Mouse (Mus musculus) CH12.LX (cell line): ENCODE measurements around the gene Zswim4. TPM values are rescaled to one million over a fixed set of nuclear protein-coding genes. Genes with fewer than 3 reads are reported as not detected.
A peak's percentile ranks its signal among the peaks of the same experiment; 100 is the strongest.

ENCODE experiments used
- DNase-seq: peaks from one replicate; pipeline ENCODE4 v3.0.0-alpha.2; 2013; ENCODE audit errors: extremely low read depth
- H3K27ac ChIP-seq: 2 replicates; pipeline ENCODE4 v1.5.1; 2012; ENCODE audit warnings: low read depth, mild to moderate bottlenecking, control low read depth, moderate library complexity; ENCODE audit not compliant: insufficient read depth
- H3K27me3 ChIP-seq: replicated peaks from 2 replicates; pipeline ENCODE3; 2012; ENCODE audit warnings: inconsistent platforms
- H3K36me3 ChIP-seq, 2 experiments: replicated peaks in 1 of 2; 2 replicates each; pipeline versions ENCODE3 to v1.6.1; 2012; ENCODE audit warnings: inconsistent platforms in 1 of 2, low read length in 1 of 2, mild to moderate bottlenecking in 1 of 2, mixed read lengths in 1 of 2, moderate library complexity in 1 of 2; ENCODE audit not compliant: control insufficient read depth in 1 of 2, insufficient read depth in 1 of 2
- H3K4me1 ChIP-seq, 2 experiments: 2 replicates each; pipeline ENCODE4 v1.6.1; 2012; ENCODE audit warnings: inconsistent platforms in 1 of 2, moderate library complexity in 1 of 2; ENCODE audit not compliant: insufficient read depth in 2 of 2, control insufficient read depth in 1 of 2
- H3K4me2 ChIP-seq: 2 replicates; pipeline ENCODE4 v1.6.1; 2012; ENCODE audit warnings: low read depth, mild to moderate bottlenecking, control low read depth; ENCODE audit not compliant: poor library complexity, insufficient read depth, severe bottlenecking
- H3K4me3 ChIP-seq, 3 experiments: fragments of 150-350 bp in 1 of 3; sonication (generic) in 1 of 3; replicated peaks in 1 of 3; 2 replicates each; pipeline versions ENCODE3 to v1.5.1; 2011 to 2012; ENCODE audit warnings: low read depth in 2 of 3, low read length in 2 of 3, mild to moderate bottlenecking in 2 of 3, moderate library complexity in 2 of 3, control low read depth in 1 of 3, improper control_type of control experiment in 1 of 3, inconsistent platforms in 1 of 3, mixed read lengths in 1 of 3; ENCODE audit not compliant: poor library complexity in 1 of 3
- H3K79me2 ChIP-seq: replicated peaks from 2 replicates; pipeline ENCODE4 v1.6.1; 2012; ENCODE audit warnings: mild to moderate bottlenecking, moderate library complexity; ENCODE audit not compliant: control insufficient read depth, poor library complexity, insufficient read depth, severe bottlenecking; ENCODE audit errors: extremely low read depth
- H3K9ac ChIP-seq: 2 replicates; pipeline ENCODE4 v1.6.1; 2012; ENCODE audit warnings: low read depth, mild to moderate bottlenecking, control low read depth, moderate library complexity; ENCODE audit not compliant: insufficient read depth
- H3K9me3 ChIP-seq: replicated peaks from 2 replicates; pipeline ENCODE3; 2012; ENCODE audit warnings: low read length, inconsistent platforms, mixed read lengths
- BHLHE40 ChIP-seq: IDR thresholded peaks from 2 replicates; pipeline ENCODE4 v1.6.1; 2011; ENCODE audit warnings: mild to moderate bottlenecking, low read depth, low read length, improper control_type of control experiment
- CHD1 ChIP-seq: IDR thresholded peaks from 2 replicates; pipeline ENCODE4 v1.6.1; 2012; ENCODE audit warnings: low read depth, low read length, improper control_type of control experiment, inconsistent platforms
- CHD2 ChIP-seq: IDR thresholded peaks from 2 replicates; pipeline ENCODE4 v1.6.1; 2011; ENCODE audit warnings: low read length, improper control_type of control experiment
- CTCF ChIP-seq, 2 experiments: IDR thresholded peaks in 1 of 2; conservative IDR thresholded peaks in 1 of 2; 2 replicates each; pipeline ENCODE4 v1.5.1; 2011 to 2012; ENCODE audit warnings: low read depth in 2 of 2, low read length in 2 of 2, improper control_type of control experiment in 1 of 2, inconsistent platforms in 1 of 2, mild to moderate bottlenecking in 1 of 2, moderate library complexity in 1 of 2
- E2F4 ChIP-seq: IDR thresholded peaks from 2 replicates; pipeline ENCODE4 v1.6.1; 2011; ENCODE audit warnings: low read depth, low read length, improper control_type of control experiment; ENCODE audit not compliant: insufficient replicate concordance
- ELF1 ChIP-seq: IDR thresholded peaks from 2 replicates; pipeline ENCODE4 v1.6.1; 2014; ENCODE audit warnings: low read depth, mild to moderate bottlenecking, inconsistent platforms, low read length, improper control_type of control experiment
- EP300 ChIP-seq: IDR thresholded peaks from 2 replicates; pipeline ENCODE4 v1.6.1; 2011; ENCODE audit warnings: low read length, improper control_type of control experiment
- ETS1 ChIP-seq: conservative IDR thresholded peaks from 2 replicates; pipeline ENCODE4 v1.6.1; 2012; ENCODE audit warnings: low read depth, mild to moderate bottlenecking, inconsistent platforms, low read length, improper control_type of control experiment, moderate library complexity
- GABPA ChIP-seq: IDR thresholded peaks from 2 replicates; pipeline ENCODE4 v1.6.1; 2012; ENCODE audit warnings: low read depth, low read length, improper control_type of control experiment, inconsistent platforms; ENCODE audit not compliant: insufficient replicate concordance
- HCFC1 ChIP-seq: IDR thresholded peaks from 2 replicates; pipeline ENCODE4 v1.6.1; 2012; ENCODE audit warnings: low read depth, mild to moderate bottlenecking, inconsistent platforms, low read length, improper control_type of control experiment
- IRF4 ChIP-seq: IDR thresholded peaks from 2 replicates; pipeline ENCODE4 v1.6.1; 2014; ENCODE audit warnings: low read depth, mild to moderate bottlenecking, inconsistent platforms, low read length, improper control_type of control experiment
- JUN ChIP-seq: IDR thresholded peaks from 2 replicates; pipeline ENCODE4 v1.6.1; 2011; ENCODE audit warnings: low read depth, mild to moderate bottlenecking, low read length, improper control_type of control experiment, moderate library complexity; ENCODE audit not compliant: insufficient read depth
- JUND ChIP-seq: conservative IDR thresholded peaks from 2 replicates; pipeline ENCODE4 v1.6.1; 2011; ENCODE audit warnings: low read depth, low read length, improper control_type of control experiment
- KAT2A ChIP-seq: IDR thresholded peaks from 2 replicates; pipeline ENCODE4 v1.6.1; 2012; ENCODE audit warnings: low read length, improper control_type of control experiment, inconsistent platforms; ENCODE audit not compliant: insufficient replicate concordance
- MAFK ChIP-seq: IDR thresholded peaks from 2 replicates; pipeline ENCODE4 v1.6.1; 2011; ENCODE audit warnings: low read length, improper control_type of control experiment; ENCODE audit not compliant: insufficient replicate concordance
- MAX ChIP-seq: IDR thresholded peaks from 2 replicates; pipeline ENCODE4 v1.6.1; 2011; ENCODE audit warnings: low read length, improper control_type of control experiment
- MAZ ChIP-seq: IDR thresholded peaks from 2 replicates; pipeline ENCODE4 v1.6.1; 2012; ENCODE audit warnings: low read depth, mild to moderate bottlenecking, inconsistent platforms, low read length, improper control_type of control experiment, moderate library complexity
- MEF2A ChIP-seq: IDR thresholded peaks from 2 replicates; pipeline ENCODE4 v1.6.1; 2014; ENCODE audit warnings: low read depth, mild to moderate bottlenecking, inconsistent platforms, low read length, improper control_type of control experiment, borderline replicate concordance
- MXI1 ChIP-seq: IDR thresholded peaks from 2 replicates; pipeline ENCODE4 v1.6.1; 2011; ENCODE audit warnings: mild to moderate bottlenecking, low read depth, low read length, improper control_type of control experiment
- MYC ChIP-seq: IDR thresholded peaks from 2 replicates; pipeline ENCODE4 v1.6.1; 2011; ENCODE audit warnings: low read depth, mild to moderate bottlenecking, improper control_type of control experiment, low read length
- NELFE ChIP-seq: IDR thresholded peaks from 2 replicates; pipeline ENCODE4 v1.6.1; 2011; ENCODE audit warnings: low read depth, low read length, improper control_type of control experiment
- NRF1 ChIP-seq: IDR thresholded peaks from 2 replicates; pipeline ENCODE4 v1.6.1; 2014; ENCODE audit warnings: low read depth, mild to moderate bottlenecking, inconsistent platforms, low read length, improper control_type of control experiment, moderate library complexity
- PAX5 ChIP-seq: IDR thresholded peaks from 2 replicates; pipeline ENCODE4 v1.6.1; 2012; ENCODE audit warnings: low read length, inconsistent platforms, mixed read lengths
- POLR2A ChIP-seq: IDR thresholded peaks from 2 replicates; pipeline ENCODE4 v1.6.1; 2011; ENCODE audit warnings: low read depth, mild to moderate bottlenecking, improper control_type of control experiment, low read length
- POLR2AphosphoS2 ChIP-seq: IDR thresholded peaks from 2 replicates; pipeline ENCODE4 v1.6.1; 2011; ENCODE audit warnings: low read depth, low read length, improper control_type of control experiment
- RAD21 ChIP-seq: IDR thresholded peaks from 2 replicates; pipeline ENCODE4 v1.6.1; 2011; ENCODE audit warnings: low read depth, mild to moderate bottlenecking, low read length, improper control_type of control experiment, moderate library complexity
- RCOR1 ChIP-seq: conservative IDR thresholded peaks from 2 replicates; pipeline ENCODE4 v1.6.1; 2012; ENCODE audit warnings: low read depth, mild to moderate bottlenecking, inconsistent platforms, low read length, improper control_type of control experiment
- SIN3A ChIP-seq: IDR thresholded peaks from 2 replicates; pipeline ENCODE4 v1.6.1; 2012; ENCODE audit warnings: low read length, improper control_type of control experiment, inconsistent platforms
- SMC3 ChIP-seq: IDR thresholded peaks from 2 replicates; pipeline ENCODE4 v1.6.1; 2011; ENCODE audit warnings: low read depth, low read length, improper control_type of control experiment
- TBP ChIP-seq: conservative IDR thresholded peaks from 2 replicates; pipeline ENCODE4 v1.6.1; 2011; ENCODE audit warnings: low read depth, low read length, improper control_type of control experiment
- TCF12 ChIP-seq: IDR thresholded peaks from 2 replicates; pipeline ENCODE4 v1.6.1; 2014; ENCODE audit warnings: low read depth, mild to moderate bottlenecking, inconsistent platforms, low read length, improper control_type of control experiment
- UBTF ChIP-seq: IDR thresholded peaks from 2 replicates; pipeline ENCODE4 v1.6.1; 2012; ENCODE audit warnings: low read depth, mild to moderate bottlenecking, inconsistent platforms, low read length, improper control_type of control experiment, moderate library complexity
- USF1 ChIP-seq: IDR thresholded peaks from 2 replicates; pipeline ENCODE4 v1.6.1; 2014; ENCODE audit warnings: low read depth, mild to moderate bottlenecking, inconsistent platforms, low read length, improper control_type of control experiment
- USF2 ChIP-seq: conservative IDR thresholded peaks from 2 replicates; pipeline ENCODE4 v1.6.1; 2011; ENCODE audit warnings: low read depth, low read length, improper control_type of control experiment
- ZC3H11A ChIP-seq: IDR thresholded peaks from 2 replicates; pipeline ENCODE4 v1.6.1; 2012; ENCODE audit warnings: low read depth, mild to moderate bottlenecking, inconsistent platforms, low read length, improper control_type of control experiment
- ZKSCAN1 ChIP-seq: IDR thresholded peaks from 2 replicates; pipeline ENCODE4 v1.6.1; 2012; ENCODE audit warnings: low read depth, inconsistent platforms, low read length, improper control_type of control experiment, borderline replicate concordance
- ZMIZ1 ChIP-seq: IDR thresholded peaks from 2 replicates; pipeline ENCODE4 v1.6.1; 2012; ENCODE audit warnings: low read depth, mild to moderate bottlenecking, inconsistent platforms, low read length, improper control_type of control experiment
- ZNF384 ChIP-seq: IDR thresholded peaks from 2 replicates; pipeline ENCODE4 v1.6.1; 2012; ENCODE audit warnings: low read depth, low read length, improper control_type of control experiment, inconsistent platforms
- dilution Hi-C: fragments of 300-500 bp; cut with MboI; formaldehyde crosslinking; loops from 2 replicates; pipeline ENCODE4 v1.14.3; 2020; ENCODE audit warnings: low sequenced_read_pairs; ENCODE audit not compliant: extremely low pct_unique_long_range_greater_than_20kb, extremely low pct_ligation_motif_present
- in situ Hi-C: fragments of 300-500 bp; cut with MboI; formaldehyde crosslinking; loops from 3 replicates; pipeline ENCODE4 v1.14.3; 2019; ENCODE audit warnings: low sequenced_read_pairs, low pct_ligation_motif_present, low pct_unique_long_range_greater_than_20kb, mixed read lengths
- polyA plus RNA-seq: library from polyadenylated mRNA; unstranded; fragments of >175 nt; gene quantifications from 2 replicates; pipeline ENCODE4 v1.2.1, GENCODE M21; 2012; ENCODE audit warnings: low read depth; ENCODE audit not compliant: insufficient read length
- total RNA-seq, 2 experiments: library from RNA; depleted of rRNA; stranded (reverse); fragments of 300-350 nt in 1 of 2; fragments of >200 nt in 1 of 2; gene quantifications; 2 replicates each; pipeline ENCODE4 v1.2.3; 2012 to 2014

Zswim4 gene
- total RNA-seq (2012; rRNA removed) (6.3 and 9.7 TPM in 2 replicates), total RNA-seq (2014; rRNA removed) (4.7 and 4.9 TPM in 2 replicates), polyA plus RNA-seq (6.5 and 9.1 TPM in 2 replicates)

DNA sequence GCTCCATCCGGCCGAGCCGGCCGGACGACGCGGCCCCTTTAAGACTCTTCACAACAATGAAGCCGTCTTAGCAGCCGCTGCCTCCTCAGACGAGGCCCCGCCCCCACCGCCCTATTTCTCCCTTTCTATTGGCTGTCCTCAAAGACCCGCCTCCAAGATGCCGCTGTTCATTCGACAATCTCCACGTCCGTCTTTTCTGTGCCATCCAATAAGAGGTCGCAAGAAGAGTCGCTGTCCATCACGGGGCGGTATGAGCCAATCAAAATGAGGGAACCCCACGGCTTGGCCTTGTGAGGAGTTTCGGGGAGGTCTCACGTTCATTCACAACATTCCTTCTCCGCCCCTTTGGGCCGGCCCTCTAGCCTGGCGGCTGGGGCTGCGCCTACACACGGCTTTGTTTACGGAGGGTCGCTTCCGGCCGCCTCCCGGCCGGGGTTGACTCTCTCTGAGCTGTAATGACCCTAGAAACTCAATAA is at the start of gene Zswim4:
Gene Zswim4, minus strand, starts transcription at position 58 of the 476 bp plus-strand sequence.
- dilution Hi-C loops (no loop called here), in situ Hi-C loops (loop anchor here (10.0 kb wide), 1 partner anchor 48 kb away; no protein-coding TSS in a partner anchor)
- Histone ChIP-seq H3K4me2 (peak within 1 kb of the TSS; percentile 82), H3K27me3 (no peaks in the 10 kb centered on the region), H3K4me3 (peak within 1 kb of the TSS; percentile 63 to 86 (median 74)), H3K9ac (peak within 1 kb of the TSS; percentile 91), H3K79me2 (no peaks in the 10 kb centered on the region), H3K36me3 (peaks cover 3 to 28% of the 10 kb centered on the region in 2 experiments), H3K4me1 (peaks cover 5 to 37% of the 10 kb centered on the region in 2 experiments; a peak in 2 of 4 replicates), H3K9me3 (no peaks in the 10 kb centered on the region), H3K27ac (no peak within 1 kb of the TSS)
- no peak for TF ChIP-seq E2F4
- TF ChIP-seq ELF1: peak; percentile 21; the same call in 1 of the 2 replicates
- no peak for TF ChIP-seq PAX5
- peak; percentile 94 for TF ChIP-seq SIN3A
- TF ChIP-seq MXI1: peak; percentile 81
- TF ChIP-seq CTCF (conservative IDR thresholded peaks at IDR 0.05 in 1 of 2, IDR thresholded peaks at IDR 0.05 in 1 of 2; ENCODE audit: low read depth in 2 of 2, low read length in 2 of 2): no peak
- TF ChIP-seq TBP: 0 out of 2 replicates have a peak, but pooled peaks have one; percentile 63
- 0 out of 2 replicates have a peak, but pooled peaks have one; percentile 44 for TF ChIP-seq KAT2A
- 0 out of 2 replicates have a peak, but pooled peaks have one; percentile 19 for TF ChIP-seq ZMIZ1
- no peak for TF ChIP-seq POLR2AphosphoS2
- no peak for TF ChIP-seq UBTF
- TF ChIP-seq POLR2A: peak; percentile 62
- TF ChIP-seq HCFC1: peak; percentile 53
- TF ChIP-seq NRF1: peak; percentile 54
- TF ChIP-seq RAD21: no peak
- no peak for TF ChIP-seq CHD1
- TF ChIP-seq NELFE: peak; percentile 60; the same call in 1 of the 2 replicates
- no peak for TF ChIP-seq IRF4
- peak; percentile 79 for TF ChIP-seq USF1
- TF ChIP-seq JUN: no peak
- TF ChIP-seq RCOR1: no peak
- no peak; the same call in 1 of the 2 replicates for TF ChIP-seq MAX
- TF ChIP-seq ZKSCAN1: no peak
- TF ChIP-seq MAZ: 0 out of 2 replicates have a peak, but pooled peaks have one; percentile 21
- no peak for TF ChIP-seq ETS1
- TF ChIP-seq BHLHE40: 0 out of 2 replicates have a peak, but pooled peaks have one; percentile 4
- TF ChIP-seq JUND: no peak
- no peak for TF ChIP-seq ZC3H11A
- peak; percentile 89 for TF ChIP-seq TCF12
- no peak for TF ChIP-seq MAFK
- TF ChIP-seq USF2: peak; percentile 67
- TF ChIP-seq MEF2A: no peak
- TF ChIP-seq CHD2: peak; percentile 98
- TF ChIP-seq SMC3: no peak
- no peak for TF ChIP-seq ZNF384
- TF ChIP-seq MYC: no peak
- TF ChIP-seq GABPA: no peak
- no peak for TF ChIP-seq EP300
- DNase-seq: peak; percentile 99
